Comparison of ENCODE assay signal across 20 mouse cellular contexts in genomic region chr9:120818726-120819317, GRCm38 (mm10).
DNase-seq lines count a peak whose midpoint lies in the region; ATAC-seq and TF ChIP-seq lines count a peak whose summit lies in the region.
"Had no signal": no experiment of that assay in that cellular context is flagged by ENCODE, and none has a peak within 500 bp of the region (broad histone marks: within the 10 kb centered on the region; RNA-seq: fewer than 3 reads in every experiment).

No protein-coding gene starts in this region.

- H3K4me1 ChIP-seq in liver, embryonic 14.5 days (replicated peaks; ENCODE audit: control insufficient read depth in 2 of 2, insufficient read depth in 2 of 2, low read length in 1 of 2): no peaks in the 10 kb centered on the region
- no peaks in the 10 kb centered on the region for H3K4me1 ChIP-seq in liver, embryonic 11.5 days (replicated peaks; ENCODE audit: control insufficient read depth, insufficient read depth, low read length)
- no peaks in the 10 kb centered on the region for H3K4me1 ChIP-seq in ES-Bruce4 (ENCODE audit: control insufficient read depth, insufficient read depth, low read length)
- H3K4me1 ChIP-seq in intestine, postnatal 0 days (replicated peaks; ENCODE audit: control insufficient read depth, insufficient read depth, low read length): no peaks in the 10 kb centered on the region
- no peaks in the 10 kb centered on the region for H3K4me1 ChIP-seq in forebrain, embryonic 13.5 days
- peaks cover 7% of the 10 kb centered on the region; the same call in 1 of the 2 replicates for H3K4me1 ChIP-seq in forebrain, embryonic 10.5 days
- H3K4me1 ChIP-seq: embryonic facial prominence, embryonic 10.5 days; limb, embryonic 15.5 days; midbrain, embryonic 15.5 days; stomach, embryonic 15.5 days had no signal

- 81% methylated on average over 22 of the region's 22 CpGs for WGBS in liver, embryonic 14.5 days (ENCODE audit: insufficient replicate concordance)
- 89% methylated on average over 22 of the region's 22 CpGs for WGBS in liver, embryonic 11.5 days
- 70% methylated on average over 22 of the region's 22 CpGs for WGBS in intestine, postnatal 0 days
- WGBS in forebrain, embryonic 13.5 days: 92% methylated on average over 22 of the region's 22 CpGs
- WGBS in forebrain, embryonic 10.5 days: 92% methylated on average over 22 of the region's 22 CpGs

- H3K4me3 ChIP-seq in liver, embryonic 14.5 days (ENCODE audit: insufficient read depth in 1 of 2, low read depth in 2 of 2, low read length in 2 of 2): no peak overlapping the region
- no peak overlapping the region for H3K4me3 ChIP-seq in liver, embryonic 11.5 days (ENCODE audit: low read depth, low read length)
- H3K4me3 ChIP-seq in ES-Bruce4 (ENCODE audit: low read depth, low read length): no peak overlapping the region
- no peak overlapping the region for H3K4me3 ChIP-seq in intestine, postnatal 0 days (ENCODE audit: low read depth, low read length)
- H3K4me3 ChIP-seq in forebrain, embryonic 13.5 days: no peak overlapping the region
- no peak overlapping the region for H3K4me3 ChIP-seq in forebrain, embryonic 10.5 days
- H3K4me3 ChIP-seq: embryonic facial prominence, embryonic 10.5 days; heart, embryonic 12.5 days; limb, embryonic 15.5 days; midbrain, embryonic 15.5 days; stomach, embryonic 15.5 days had no signal

- no peak for ATAC-seq in liver, embryonic 14.5 days (ENCODE audit: insufficient read depth)
- ATAC-seq in liver, embryonic 11.5 days (replicated peaks; ENCODE audit: low FRiP score): no peak
- 0 out of 2 replicates have a peak, but pooled peaks have one; percentile 46 for ATAC-seq in intestine, postnatal 0 days
- no peak for ATAC-seq in forebrain, embryonic 13.5 days
- no peak for ATAC-seq in erythroid progenitor cell, adult 5-6 weeks (replicated peaks; ENCODE audit: low FRiP score, poor library complexity, severe bottlenecking)
- ATAC-seq: forebrain, embryonic 16.5 days; midbrain, embryonic 15.5 days had no signal

- TF ChIP-seq POLR2A in ES-Bruce4 (IDR thresholded peaks at IDR 0.05; ENCODE audit: insufficient read depth, low read length): no peak

- no peaks in the 10 kb centered on the region for H3K27me3 ChIP-seq in liver, embryonic 14.5 days (ENCODE audit: control insufficient read depth, insufficient read depth, low read length)
- no peaks in the 10 kb centered on the region for H3K27me3 ChIP-seq in liver, embryonic 11.5 days (replicated peaks; ENCODE audit: control insufficient read depth, insufficient read depth, low read length)
- H3K27me3 ChIP-seq in ES-Bruce4 (ENCODE audit: control insufficient read depth, insufficient read depth, low read length, poor library complexity, severe bottlenecking): no peaks in the 10 kb centered on the region
- H3K27me3 ChIP-seq in intestine, postnatal 0 days (replicated peaks; ENCODE audit: control insufficient read depth, insufficient read depth, low read length): no peaks in the 10 kb centered on the region
- no peaks in the 10 kb centered on the region for H3K27me3 ChIP-seq in forebrain, embryonic 13.5 days
- H3K27me3 ChIP-seq in forebrain, embryonic 10.5 days (ENCODE audit: poor library complexity, severe bottlenecking): no peaks in the 10 kb centered on the region
- H3K27me3 ChIP-seq: heart, embryonic 12.5 days; limb, embryonic 15.5 days; midbrain, embryonic 15.5 days; stomach, embryonic 15.5 days had no signal

- H3K4me2 ChIP-seq in liver, embryonic 14.5 days (ENCODE audit: low read depth): no peak overlapping the region
- H3K4me2 ChIP-seq in liver, embryonic 11.5 days: no peak overlapping the region
- peak overlapping the region; percentile 38; the same call in 1 of the 2 replicates for H3K4me2 ChIP-seq in intestine, postnatal 0 days (replicated peaks; ENCODE audit: low read depth)
- no peak overlapping the region for H3K4me2 ChIP-seq in forebrain, embryonic 13.5 days
- H3K4me2 ChIP-seq: heart, embryonic 12.5 days; limb, embryonic 15.5 days; lung, embryonic 14.5 days; midbrain, embryonic 15.5 days; stomach, embryonic 15.5 days had no signal

- no peak for DNase-seq in liver, embryonic 14.5 days (ENCODE audit: low read depth in 3 of 3, low spot score in 3 of 3)
- DNase-seq in liver, embryonic 11.5 days (ENCODE audit: low spot score): no peak
- peak; percentile 76 for DNase-seq in ZHBTc4 (ENCODE audit: low read depth, low spot score)
- DNase-seq in forebrain, embryonic 10.5 days (ENCODE audit: extremely low spot score, low spot score): no peak
- DNase-seq: cerebellum, adult 18-20 months; cerebellum, postnatal 36 days; kidney, adult 9 months; lung, embryonic 14.5 days; spleen, adult 18-20 months; thymus, postnatal 25 days had no signal

- no peak overlapping the region for H3K9ac ChIP-seq in liver, embryonic 14.5 days (replicated peaks)
- no peak overlapping the region for H3K9ac ChIP-seq in liver, embryonic 11.5 days (ENCODE audit: low read depth, low read length)
- H3K9ac ChIP-seq in ES-Bruce4 (ENCODE audit: low read depth, poor library complexity, severe bottlenecking): no peak overlapping the region
- no peak overlapping the region for H3K9ac ChIP-seq in intestine, postnatal 0 days (ENCODE audit: low read depth, low read length)
- H3K9ac ChIP-seq in forebrain, embryonic 13.5 days: no peak overlapping the region
- H3K9ac ChIP-seq: heart, embryonic 12.5 days; limb, embryonic 15.5 days; lung, embryonic 14.5 days; midbrain, embryonic 15.5 days; stomach, embryonic 15.5 days had no signal

- H3K27ac ChIP-seq in liver, embryonic 14.5 days: no peak overlapping the region
- no peak overlapping the region for H3K27ac ChIP-seq in liver, embryonic 11.5 days (ENCODE audit: low read depth, low read length)
- no peak overlapping the region for H3K27ac ChIP-seq in ES-Bruce4 (ENCODE audit: insufficient read depth, low read length)
- no peak overlapping the region for H3K27ac ChIP-seq in intestine, postnatal 0 days (ENCODE audit: low read depth, low read length)
- no peak overlapping the region for H3K27ac ChIP-seq in forebrain, embryonic 13.5 days
- no peak overlapping the region for H3K27ac ChIP-seq in forebrain, embryonic 10.5 days
- H3K27ac ChIP-seq: embryonic facial prominence, embryonic 10.5 days; limb, embryonic 15.5 days; midbrain, embryonic 15.5 days; stomach, embryonic 15.5 days had no signal

- TF ChIP-seq CTCF in liver, embryonic 14.5 days (IDR thresholded peaks at IDR 0.05; ENCODE audit: low read depth): peak; percentile 13; the same call in 1 of the 2 replicates
- peak; percentile 51 for TF ChIP-seq CTCF in ES-Bruce4 (IDR thresholded peaks at IDR 0.05; ENCODE audit: low read depth, low read length)
- peak; percentile 43; the same call in 1 of the 2 replicates for TF ChIP-seq CTCF in intestine, postnatal 0 days (IDR thresholded peaks at IDR 0.05; ENCODE audit: low read depth)

- no peaks in the 10 kb centered on the region for H3K36me3 ChIP-seq in liver, embryonic 14.5 days (replicated peaks; ENCODE audit: control insufficient read depth, insufficient read depth, low read depth)
- no peaks in the 10 kb centered on the region for H3K36me3 ChIP-seq in liver, embryonic 11.5 days (ENCODE audit: control insufficient read depth, insufficient read depth, low read length)
- H3K36me3 ChIP-seq in ES-Bruce4 (ENCODE audit: control insufficient read depth, insufficient read depth, low read length, poor library complexity, severe bottlenecking): no peaks in the 10 kb centered on the region
- H3K36me3 ChIP-seq in intestine, postnatal 0 days (ENCODE audit: control insufficient read depth, insufficient read depth): no peaks in the 10 kb centered on the region
- no peaks in the 10 kb centered on the region for H3K36me3 ChIP-seq in forebrain, embryonic 13.5 days (ENCODE audit: poor library complexity, severe bottlenecking)
- no peaks in the 10 kb centered on the region for H3K36me3 ChIP-seq in forebrain, embryonic 10.5 days (replicated peaks)
- H3K36me3 ChIP-seq: embryonic facial prominence, embryonic 10.5 days; heart, embryonic 12.5 days; limb, embryonic 15.5 days; midbrain, embryonic 15.5 days; stomach, embryonic 15.5 days had no signal

- TF ChIP-seq EP300 in liver, embryonic 14.5 days (IDR thresholded peaks at IDR 0.05; ENCODE audit: low read depth): no peak
- no peak for TF ChIP-seq EP300 in ES-Bruce4 (IDR thresholded peaks at IDR 0.05; ENCODE audit: insufficient read depth, low read depth, low read length)

- no peaks in the 10 kb centered on the region for H3K9me3 ChIP-seq in liver, embryonic 14.5 days (ENCODE audit: control insufficient read depth, low read length)
- no peaks in the 10 kb centered on the region for H3K9me3 ChIP-seq in liver, embryonic 11.5 days (ENCODE audit: control insufficient read depth, low read length)
- H3K9me3 ChIP-seq in ES-Bruce4 (replicated peaks; ENCODE audit: control insufficient read depth, insufficient read depth, low read length, poor library complexity, severe bottlenecking): no peaks in the 10 kb centered on the region
- no peaks in the 10 kb centered on the region for H3K9me3 ChIP-seq in intestine, postnatal 0 days (ENCODE audit: control insufficient read depth)
- H3K9me3 ChIP-seq in forebrain, embryonic 13.5 days (replicated peaks): no peaks in the 10 kb centered on the region
- H3K9me3 ChIP-seq in forebrain, embryonic 10.5 days: no peaks in the 10 kb centered on the region
- H3K9me3 ChIP-seq: embryonic facial prominence, embryonic 10.5 days; limb, embryonic 15.5 days; midbrain, embryonic 15.5 days; stomach, embryonic 15.5 days had no signal
